Mouse (Mus musculus) bone marrow, adult 2 months (tissue): ENCODE data around the gene Lmx1b. TPM values are rescaled to one million over a fixed set of nuclear protein-coding genes. Genes with fewer than 3 reads are reported as not detected.

Experiments
- H3K27ac ChIP-seq: fragments of 200-500 bp; 2 replicates; pipeline ENCODE4 v1.5.1; 2012; ENCODE audit warnings: low read depth, mild to moderate bottlenecking, control low read depth, inconsistent platforms, low read length; ENCODE audit not compliant: control insufficient read depth, poor library complexity, insufficient read depth
- H3K4me1 ChIP-seq: fragments of 200-500 bp; 2 replicates; pipeline ENCODE4 v1.6.1; 2011; ENCODE audit warnings: low read length; ENCODE audit not compliant: control insufficient read depth, insufficient read depth
- H3K4me3 ChIP-seq: fragments of 200-500 bp; replicated peaks from 2 replicates; pipeline ENCODE3; 2011; ENCODE audit warnings: mild to moderate bottlenecking, low read depth, low read length, control low read depth; ENCODE audit not compliant: control insufficient read depth
- CTCF ChIP-seq: fragments of 200-500 bp; IDR thresholded peaks from 2 replicates; pipeline ENCODE4 v1.5.1; 2011; ENCODE audit warnings: low read length, control low read depth; ENCODE audit not compliant: control insufficient read depth, insufficient read depth
- POLR2A ChIP-seq: fragments of 200-500 bp; IDR thresholded peaks from 2 replicates; pipeline ENCODE4 v1.6.1; 2011; ENCODE audit warnings: low read depth, mild to moderate bottlenecking, control low read depth, low read length, borderline replicate concordance; ENCODE audit not compliant: control insufficient read depth
- WGBS: fragments of 180-500 bp; shearing (Covaris S2); methylation state at CpG from one replicate; pipeline ENCODE4 v1.1.7; 2018; 5-methylcytosine and 5-hydroxymethylcytosine counted together
- polyA plus RNA-seq: library from polyadenylated mRNA; stranded (reverse); fragments of >200 nt; gene quantifications from 2 replicates; pipeline ENCODE4 v1.2.4, GENCODE M21; 2011; ENCODE audit warnings: low replicate concordance; ENCODE audit not compliant: missing spikeins, insufficient read depth, insufficient read length

The Lmx1b gene
- polyA plus RNA-seq, 1 experiment = not detected

DNA sequence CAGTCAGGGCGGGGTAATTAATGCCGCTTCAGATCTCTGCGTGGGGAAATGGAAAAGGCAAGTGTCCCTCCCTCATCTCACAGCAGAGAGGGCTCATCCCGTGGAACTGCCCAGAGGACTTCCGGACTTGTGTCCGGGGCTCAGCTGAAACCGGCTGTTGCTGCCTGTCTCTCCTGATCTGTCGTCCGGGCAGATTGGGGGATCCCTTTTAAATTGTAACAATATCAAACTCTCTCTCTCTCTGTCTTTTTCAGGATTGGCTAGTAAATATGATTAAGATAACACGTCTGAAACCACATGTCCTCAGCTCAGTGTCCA, 13.3 kb downstream of the Lmx1b start:
- no peak overlapping the region for H3K27ac ChIP-seq
- WGBS = 27% methylated on average over 10 of the region's 10 CpGs
- H3K4me3 ChIP-seq = no peak overlapping the region
- no peaks in the 10 kb centered on the region for H3K4me1 ChIP-seq
- TF ChIP-seq CTCF (no peak), POLR2A (no peak)

- Histone ChIP-seq H3K4me1 (no peaks in the 10 kb centered on the region), H3K27ac (no peak overlapping the region), H3K4me3 (no peak overlapping the region)
- TF ChIP-seq CTCF (no peak), POLR2A (no peak)
- 35% methylated on average over 16 of the region's 16 CpGs for WGBS
These were observed 13.9 kb downstream of the Lmx1b start for GRCm38 (mm10) chr2:33626262-33627057.

GRCm38 (mm10) chr2:33617670-33618069, 22.6 kb downstream of the Lmx1b start:
- 78% methylated on average over 9 of the region's 9 CpGs for WGBS
- no peak for TF ChIP-seq POLR2A
- no peak for TF ChIP-seq CTCF
- Histone ChIP-seq H3K27ac (no peak overlapping the region), H3K4me1 (no peaks in the 10 kb centered on the region), H3K4me3 (no peak overlapping the region)

- 4% methylated on average over 30 of the region's 30 CpGs for WGBS
- Histone ChIP-seq H3K4me1 (no peaks in the 10 kb centered on the region), H3K27ac (no peak overlapping the region), H3K4me3 (no peak overlapping the region)
- TF ChIP-seq POLR2A (no peak), CTCF (no peak)
These were observed 23.9 kb downstream of the Lmx1b start for GRCm38 (mm10) chr2:33616411-33616843.

- no peaks in the 10 kb centered on the region for H3K4me1 ChIP-seq
- no peak for TF ChIP-seq POLR2A
- no peak for TF ChIP-seq CTCF
- H3K27ac ChIP-seq = no peak overlapping the region
- H3K4me3 ChIP-seq = no peak overlapping the region
- WGBS = 25% methylated on average over 16 of the region's 17 CpGs
These were observed 24.4 kb downstream of the Lmx1b start for GRCm38 (mm10) chr2:33615843-33616344.

DNA sequence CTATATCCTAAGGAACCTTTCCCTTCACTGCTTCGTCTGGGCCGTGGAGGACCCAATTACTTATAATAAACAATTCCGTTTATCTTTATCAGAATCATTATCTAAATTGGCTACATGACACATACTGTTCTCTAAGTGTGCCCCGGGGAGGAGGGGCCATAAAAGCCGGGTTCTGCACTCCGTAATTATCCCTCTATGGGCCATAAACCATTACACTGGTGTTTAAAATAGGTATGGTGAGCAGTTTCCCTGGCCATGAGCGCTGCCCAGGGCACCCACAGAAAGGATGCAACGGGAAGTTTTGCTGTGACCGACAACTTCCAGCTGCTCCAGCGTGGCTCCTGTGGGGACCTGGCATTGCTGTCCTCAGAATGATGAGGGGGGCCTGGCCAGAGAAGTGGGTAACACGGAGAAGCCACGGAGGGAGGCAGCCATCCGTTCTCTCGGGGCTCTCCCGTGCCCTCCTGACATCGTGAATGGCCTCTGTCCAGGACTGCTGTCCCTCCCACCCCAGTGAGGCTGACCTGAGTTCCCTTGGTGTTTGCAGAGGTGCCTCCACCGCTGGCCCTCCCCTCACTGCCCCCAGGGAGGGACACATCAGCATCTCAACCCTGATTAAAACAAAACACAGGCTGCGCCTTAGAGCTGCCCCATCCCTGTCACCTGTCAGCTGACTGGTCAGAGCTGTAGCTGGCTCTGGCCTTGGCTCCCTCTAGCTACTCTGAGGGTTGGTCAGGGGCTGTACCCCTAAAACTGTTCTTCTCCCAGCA, 34.6 kb downstream of the Lmx1b start:
- Histone ChIP-seq H3K27ac (no peak overlapping the region), H3K4me3 (no peak overlapping the region), H3K4me1 (no peaks in the 10 kb centered on the region)
- 12% methylated on average over 18 of the region's 18 CpGs for whole genome bisulfite sequencing
- TF ChIP-seq POLR2A (no peak), CTCF (no peak)

- no peak for TF ChIP-seq CTCF
- no peak for TF ChIP-seq POLR2A
- Histone ChIP-seq H3K4me1 (no peaks in the 10 kb centered on the region), H3K27ac (no peak overlapping the region), H3K4me3 (no peak overlapping the region)
- 33% methylated on average over 7 of the region's 7 CpGs for WGBS
These were observed 35.3 kb downstream of the Lmx1b start for GRCm38 (mm10) chr2:33604846-33605486.

- WGBS = 50% methylated on average over 6 of the region's 6 CpGs
- no peak for TF ChIP-seq POLR2A
- peak; percentile 26; the same call in 1 of the 2 replicates for TF ChIP-seq CTCF
- no peaks in the 10 kb centered on the region for H3K4me1 ChIP-seq
- H3K27ac ChIP-seq = no peak overlapping the region
- H3K4me3 ChIP-seq = no peak overlapping the region
These were observed 39.8 kb downstream of the Lmx1b start for GRCm38 (mm10) chr2:33600520-33600919.
